Mouse (Mus musculus): Measurements from ENCODE around the gene Prps2. TPM values are rescaled to one million over a fixed set of nuclear protein-coding genes. Genes with fewer than 3 reads are reported as not detected.

Prps2 gene
- total and polyA plus RNA-seq, 2 experiments from 2014 or later: 17.0 to 45.5 TPM

DNA sequence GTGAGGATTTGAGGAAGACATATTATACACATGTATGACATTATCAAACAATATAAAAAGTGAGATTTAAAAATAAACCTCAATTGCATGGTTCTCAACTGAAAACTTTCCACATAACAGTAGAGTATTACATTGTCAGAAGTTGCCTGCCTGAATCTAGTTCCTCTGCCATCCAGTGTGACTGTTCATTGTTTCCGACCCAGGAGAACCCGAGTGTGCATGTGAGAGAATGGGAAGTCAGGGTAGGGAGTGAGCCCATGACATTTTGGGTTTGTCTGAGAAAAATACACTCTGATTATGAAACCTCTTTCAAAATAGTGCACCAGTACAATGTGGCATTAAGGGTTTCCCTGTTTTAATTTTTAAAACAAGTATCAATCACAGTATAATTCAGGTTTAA lies 28.9 kb downstream of the Prps2 start:
- H3K27me3 ChIP-seq (ENCODE audit: control insufficient read depth, insufficient read depth, low read length): no peaks in the 10 kb centered on the region
- H3K4me3 ChIP-seq (ENCODE audit: low read depth, low read length): no peak overlapping the region
- TF ChIP-seq EP300 (IDR thresholded peaks at IDR 0.05; ENCODE audit: low read depth) (no peak), CTCF (IDR thresholded peaks at IDR 0.05; ENCODE audit: low read depth) (no peak)
- no peaks in the 10 kb centered on the region for H3K4me1 ChIP-seq (ENCODE audit: control insufficient read depth, insufficient read depth)
- 83% methylated on average over 2 of the region's 2 CpGs for WGBS
- H3K4me2 ChIP-seq (ENCODE audit: low read depth, low read length): no peak overlapping the region
- no peaks in the 10 kb centered on the region for H3K36me3 ChIP-seq (replicated peaks; ENCODE audit: control insufficient read depth, insufficient read depth, low read length)
- ATAC-seq (ENCODE audit: insufficient read depth, low read depth) (no peak), DNase-seq (ENCODE audit: low spot score) (no peak)
- H3K9ac ChIP-seq (replicated peaks; ENCODE audit: low read depth, low read length): no peak overlapping the region
- H3K9me3 ChIP-seq (replicated peaks; ENCODE audit: control insufficient read depth, low read length): no peaks in the 10 kb centered on the region
- H3K27ac ChIP-seq (ENCODE audit: low read depth): no peak overlapping the region

DNA sequence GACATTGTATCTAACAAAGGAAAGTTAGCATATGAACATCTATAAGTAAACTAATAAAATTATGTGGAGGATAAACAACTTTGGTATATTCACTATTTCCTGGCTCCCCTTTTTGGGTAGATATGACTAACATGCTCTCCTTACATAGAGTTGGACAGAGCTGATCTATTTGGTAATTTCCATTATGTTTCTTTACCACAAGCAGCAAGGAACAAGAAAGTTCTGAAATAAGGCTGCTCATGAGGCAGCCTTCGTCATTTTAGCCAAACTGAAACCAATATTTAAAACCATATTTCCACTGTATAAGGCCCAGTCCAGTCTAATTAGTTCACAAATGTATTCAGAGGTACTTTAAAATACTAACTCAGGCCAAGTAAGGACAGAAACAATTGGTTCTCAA lies 36.1 kb downstream of the Prps2 start:
- no peaks in the 10 kb centered on the region for H3K9me3 ChIP-seq (replicated peaks; ENCODE audit: control insufficient read depth, low read length)
- H3K27ac ChIP-seq (ENCODE audit: low read depth): no peak overlapping the region
- no peaks in the 10 kb centered on the region for H3K27me3 ChIP-seq (ENCODE audit: control insufficient read depth, insufficient read depth, low read length)
- ATAC-seq (ENCODE audit: insufficient read depth, low read depth) (no peak), DNase-seq (ENCODE audit: low spot score) (no peak)
- H3K9ac ChIP-seq (replicated peaks; ENCODE audit: low read depth, low read length): no peak overlapping the region
- no peaks in the 10 kb centered on the region for H3K36me3 ChIP-seq (replicated peaks; ENCODE audit: control insufficient read depth, insufficient read depth, low read length)
- H3K4me3 ChIP-seq (ENCODE audit: low read depth, low read length): no peak overlapping the region
- no peaks in the 10 kb centered on the region for H3K4me1 ChIP-seq (ENCODE audit: control insufficient read depth, insufficient read depth)
- TF ChIP-seq CTCF (IDR thresholded peaks at IDR 0.05; ENCODE audit: low read depth): no peak
- no peak for TF ChIP-seq EP300 (IDR thresholded peaks at IDR 0.05; ENCODE audit: low read depth)
- H3K4me2 ChIP-seq (ENCODE audit: low read depth, low read length): no peak overlapping the region
- 81% methylated on average over 1 of the region's 1 CpGs for WGBS

DNA sequence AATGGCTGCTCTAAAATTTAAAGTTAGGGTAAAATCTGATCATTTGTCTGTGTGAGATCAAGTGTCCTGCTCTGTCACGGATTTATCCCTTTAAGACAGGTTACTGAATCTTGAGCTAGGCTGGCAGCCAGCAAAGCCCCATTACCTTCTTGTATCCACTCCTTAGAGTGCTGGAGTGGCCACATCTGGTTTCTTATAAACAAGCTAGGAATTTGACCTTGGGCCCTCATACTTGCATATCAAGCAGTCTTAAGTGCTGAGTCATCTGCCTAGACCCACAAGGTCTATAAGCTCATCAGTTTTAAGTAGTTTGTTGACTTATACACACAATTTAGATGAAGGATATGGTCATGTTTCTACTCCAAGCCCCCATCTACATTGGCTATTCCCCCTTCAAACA lies 38.2 kb downstream of the Prps2 start:
- no peak overlapping the region for H3K4me2 ChIP-seq (ENCODE audit: low read depth, low read length)
- ATAC-seq (ENCODE audit: insufficient read depth, low read depth): no peak
- H3K4me1 ChIP-seq (ENCODE audit: control insufficient read depth, insufficient read depth): no peaks in the 10 kb centered on the region
- H3K27ac ChIP-seq (ENCODE audit: low read depth): no peak overlapping the region
- DNase-seq (ENCODE audit: low spot score): no peak
- no peak overlapping the region for H3K9ac ChIP-seq (replicated peaks; ENCODE audit: low read depth, low read length)
- H3K36me3 ChIP-seq (replicated peaks; ENCODE audit: control insufficient read depth, insufficient read depth, low read length): no peaks in the 10 kb centered on the region
- no peak overlapping the region for H3K4me3 ChIP-seq (ENCODE audit: low read depth, low read length)
- no peaks in the 10 kb centered on the region for H3K27me3 ChIP-seq (ENCODE audit: control insufficient read depth, insufficient read depth, low read length)
- TF ChIP-seq CTCF (IDR thresholded peaks at IDR 0.05; ENCODE audit: low read depth): no peak
- H3K9me3 ChIP-seq (replicated peaks; ENCODE audit: control insufficient read depth, low read length): no peaks in the 10 kb centered on the region
- WGBS: 77% methylated on average over 1 of the region's 1 CpGs

DNA sequence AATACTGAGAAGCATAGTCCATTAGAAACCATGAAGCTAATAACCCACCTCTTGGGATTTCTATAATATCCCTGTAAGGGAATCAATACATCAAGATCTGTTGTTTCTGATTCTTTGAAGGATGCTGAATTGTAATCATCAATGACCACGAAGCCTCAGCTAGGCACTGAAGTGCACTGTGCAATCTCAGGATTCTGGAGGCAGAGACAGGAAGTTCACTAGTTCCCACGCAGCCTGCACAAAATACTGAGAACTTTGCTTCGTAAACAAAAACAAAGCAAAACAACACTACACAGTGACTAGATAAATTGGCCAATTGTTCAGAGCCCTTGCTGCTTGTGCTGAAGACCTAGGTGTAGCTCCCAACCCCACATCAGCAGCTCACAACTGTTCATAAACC lies 40.7 kb downstream of the Prps2 start:
- no peak overlapping the region for H3K4me2 ChIP-seq (ENCODE audit: low read depth, low read length)
- H3K27ac ChIP-seq (ENCODE audit: low read depth): no peak overlapping the region
- H3K27me3 ChIP-seq (ENCODE audit: control insufficient read depth, insufficient read depth, low read length): no peaks in the 10 kb centered on the region
- no peaks in the 10 kb centered on the region for H3K36me3 ChIP-seq (replicated peaks; ENCODE audit: control insufficient read depth, insufficient read depth, low read length)
- no peak for TF ChIP-seq EP300 (IDR thresholded peaks at IDR 0.05; ENCODE audit: low read depth)
- TF ChIP-seq CTCF (IDR thresholded peaks at IDR 0.05; ENCODE audit: low read depth): no peak
- H3K4me1 ChIP-seq (ENCODE audit: control insufficient read depth, insufficient read depth): no peaks in the 10 kb centered on the region
- ATAC-seq (ENCODE audit: insufficient read depth, low read depth) (no peak), DNase-seq (ENCODE audit: low spot score) (no peak)
- WGBS: 66% methylated on average over 3 of the region's 3 CpGs
- H3K9ac ChIP-seq (replicated peaks; ENCODE audit: low read depth, low read length): no peak overlapping the region
- H3K9me3 ChIP-seq (replicated peaks; ENCODE audit: control insufficient read depth, low read length): no peaks in the 10 kb centered on the region
- H3K4me3 ChIP-seq (ENCODE audit: low read depth, low read length): no peak overlapping the region

DNA sequence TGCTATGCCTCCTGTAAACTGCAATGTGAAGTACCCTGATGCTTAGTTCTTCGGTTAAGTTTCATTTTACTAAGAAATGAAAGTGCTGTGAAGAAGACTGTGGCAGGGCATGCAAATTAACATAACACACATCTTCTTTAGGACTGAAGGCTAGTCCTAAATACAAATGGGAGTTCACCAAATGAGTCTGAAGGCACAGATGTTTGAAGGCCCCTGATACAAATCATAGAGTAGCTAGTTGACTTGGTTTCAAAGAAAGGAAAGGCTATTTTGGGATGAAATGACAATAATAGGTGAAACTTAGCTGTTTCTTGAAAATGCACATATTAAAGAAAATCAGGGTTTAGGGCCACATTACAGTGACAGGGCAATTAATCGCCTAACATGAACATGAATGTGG lies 42.4 kb downstream of the Prps2 start:
- no peak for ATAC-seq (ENCODE audit: insufficient read depth, low read depth)
- no peak for TF ChIP-seq EP300 (IDR thresholded peaks at IDR 0.05; ENCODE audit: low read depth)
- TF ChIP-seq CTCF (IDR thresholded peaks at IDR 0.05; ENCODE audit: low read depth): no peak
- H3K27me3 ChIP-seq (ENCODE audit: control insufficient read depth, insufficient read depth, low read length): no peaks in the 10 kb centered on the region
- no peaks in the 10 kb centered on the region for H3K9me3 ChIP-seq (replicated peaks; ENCODE audit: control insufficient read depth, low read length)
- DNase-seq (ENCODE audit: low spot score): no peak
- H3K36me3 ChIP-seq (replicated peaks; ENCODE audit: control insufficient read depth, insufficient read depth, low read length): no peaks in the 10 kb centered on the region
- WGBS: 76% methylated on average over 2 of the region's 2 CpGs
- no peak overlapping the region for H3K9ac ChIP-seq (replicated peaks; ENCODE audit: low read depth, low read length)
- H3K27ac ChIP-seq (ENCODE audit: low read depth): no peak overlapping the region
- no peak overlapping the region for H3K4me2 ChIP-seq (ENCODE audit: low read depth, low read length)
- H3K4me1 ChIP-seq (ENCODE audit: control insufficient read depth, insufficient read depth): no peaks in the 10 kb centered on the region
- no peak overlapping the region for H3K4me3 ChIP-seq (ENCODE audit: low read depth, low read length)

DNA sequence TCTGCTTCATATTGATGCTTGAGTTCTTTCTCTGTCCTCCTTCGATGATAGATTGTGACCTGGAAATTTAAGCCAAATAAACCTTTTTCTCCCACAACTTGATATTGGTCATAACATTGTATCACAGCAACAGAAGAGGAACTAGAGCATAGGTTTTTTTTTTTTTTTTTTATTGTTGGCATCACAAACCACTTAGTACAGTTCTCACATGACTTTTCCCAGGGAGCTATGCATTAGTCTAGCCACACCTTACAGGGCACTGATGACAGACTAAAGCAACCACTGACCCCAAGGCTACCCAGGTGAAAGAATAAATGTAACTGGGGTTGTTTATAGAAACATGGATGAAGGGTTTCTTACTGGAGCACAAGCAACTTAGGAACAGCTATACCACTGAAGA lies 44.6 kb downstream of the Prps2 start:
- no peak for TF ChIP-seq CTCF (IDR thresholded peaks at IDR 0.05; ENCODE audit: low read depth)
- TF ChIP-seq EP300 (IDR thresholded peaks at IDR 0.05; ENCODE audit: low read depth): no peak
- WGBS: 86% methylated on average over 1 of the region's 1 CpGs
- Histone ChIP-seq H3K27ac (ENCODE audit: low read depth) (no peak overlapping the region), H3K4me3 (ENCODE audit: low read depth, low read length) (no peak overlapping the region), H3K27me3 (ENCODE audit: control insufficient read depth, insufficient read depth, low read length) (no peaks in the 10 kb centered on the region), H3K4me2 (ENCODE audit: low read depth, low read length) (no peak overlapping the region), H3K4me1 (ENCODE audit: control insufficient read depth, insufficient read depth) (0 out of 2 replicates have a peak, but pooled peaks cover 1% of the 10 kb centered on the region), H3K9me3 (replicated peaks; ENCODE audit: control insufficient read depth, low read length) (no peaks in the 10 kb centered on the region), H3K9ac (replicated peaks; ENCODE audit: low read depth, low read length) (no peak overlapping the region), H3K36me3 (replicated peaks; ENCODE audit: control insufficient read depth, insufficient read depth, low read length) (no peaks in the 10 kb centered on the region)
- no peak for ATAC-seq (ENCODE audit: insufficient read depth, low read depth)
- no peak for DNase-seq (ENCODE audit: low spot score)

Measured in heart, postnatal 0 days (tissue).